Mouse (Mus musculus) midbrain, embryonic 11.5 days (tissue): ENCODE measurements around the gene Cdc25b. TPM values are rescaled to one million over a fixed set of nuclear protein-coding genes. Genes with fewer than 3 reads are reported as not detected.

Experiments
- ATAC-seq: fragments of 200-750 bp; cut with Nextera tagmentation; 2 replicates; pipeline ENCODE4 v1.8.0; 2017; ENCODE audit warnings: moderate TSS enrichment, moderate library complexity; ENCODE audit not compliant: low FRiP score
- DNase-seq: peaks from one replicate; pipeline ENCODE4 v3.0.0; 2015; ENCODE audit warnings: low spot score; ENCODE audit errors: missing footprints
- H3K27ac ChIP-seq: fragments of 300-500 bp; sonication (generic); 2 replicates; pipeline ENCODE4 v1.5.1; 2014; ENCODE audit warnings: low read depth, low read length
- H3K27me3 ChIP-seq: fragments of 300-500 bp; sonication (generic); 2 replicates; pipeline ENCODE4 v1.6.1; 2014; ENCODE audit warnings: mild to moderate bottlenecking, low read length, moderate library complexity, mixed read lengths; ENCODE audit not compliant: control insufficient read depth, insufficient read depth
- H3K36me3 ChIP-seq: fragments of 300-500 bp; sonication (generic); 2 replicates; pipeline ENCODE4 v1.6.1; 2014; ENCODE audit warnings: mild to moderate bottlenecking, low read length, moderate library complexity, mixed read lengths; ENCODE audit not compliant: control insufficient read depth, insufficient read depth
- H3K4me1 ChIP-seq: fragments of 300-500 bp; sonication (generic); 2 replicates; pipeline ENCODE4 v1.6.1; 2014; ENCODE audit warnings: low read length; ENCODE audit not compliant: control insufficient read depth, insufficient read depth
- H3K4me2 ChIP-seq: fragments of 300-500 bp; sonication (generic); 2 replicates; pipeline ENCODE4 v1.6.1; 2014; ENCODE audit warnings: mild to moderate bottlenecking, moderate library complexity
- H3K4me3 ChIP-seq: fragments of 300-500 bp; sonication (generic); 2 replicates; pipeline ENCODE4 v1.5.1; 2014; ENCODE audit warnings: low read depth, low read length
- H3K9ac ChIP-seq: fragments of 300-500 bp; sonication (generic); 2 replicates; pipeline ENCODE4 v1.6.1; 2014; ENCODE audit warnings: low read length
- H3K9me3 ChIP-seq: fragments of 300-500 bp; sonication (generic); 2 replicates; pipeline ENCODE4 v1.6.1; 2016; ENCODE audit warnings: low read length; ENCODE audit not compliant: control insufficient read depth
- WGBS: fragments of 180-500 bp; shearing (Covaris S2); extraction: QIAGEN DNeasy Blood & Tissue Kit; methylation state at CpG from one replicate; pipeline ENCODE4 v1.1.7; 2014; 5-methylcytosine and 5-hydroxymethylcytosine counted together
- polyA plus RNA-seq: library from polyadenylated mRNA; unstranded; fragments of >200 nt; fragmentation: Nextera tagmentation; extraction: Ambion mirVana; gene quantifications from 2 replicates; pipeline ENCODE4 v1.2.1, GENCODE M21; 2014

The Cdc25b gene
- polyA plus RNA-seq, 1 experiment from 2014 or later, result 130 TPM

DNA sequence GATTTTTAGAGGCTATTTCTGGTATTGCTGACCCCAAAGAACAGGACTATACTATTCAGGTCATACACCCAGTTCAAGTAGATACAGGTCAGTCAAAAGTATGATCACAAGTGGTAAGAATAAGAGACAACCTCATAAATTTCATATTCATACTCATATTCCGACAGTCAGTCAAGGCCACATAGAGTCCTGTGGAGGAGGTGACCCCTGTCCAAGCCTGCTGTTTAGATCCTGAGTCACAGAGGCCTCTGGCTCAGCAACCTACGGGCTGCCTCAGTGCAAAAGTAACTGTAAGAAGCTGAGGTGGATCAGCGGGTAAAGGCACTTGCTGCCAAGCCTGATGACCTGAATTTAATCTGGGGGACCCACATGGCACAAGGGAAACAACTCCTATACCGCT lies 32.7 kb upstream of the Cdc25b start:
- Histone ChIP-seq H3K4me3 (no peak overlapping the region), H3K4me2 (no peak overlapping the region), H3K27me3 (no peaks in the 10 kb centered on the region), H3K9ac (no peak overlapping the region), H3K9me3 (no peaks in the 10 kb centered on the region), H3K27ac (no peak overlapping the region), H3K4me1 (peaks cover 13% of the 10 kb centered on the region), H3K36me3 (peaks cover 13% of the 10 kb centered on the region)
- peak; percentile 66 for DNase-seq
- no peak for ATAC-seq
- 94% methylated on average over 4 of the region's 4 CpGs for WGBS

DNA sequence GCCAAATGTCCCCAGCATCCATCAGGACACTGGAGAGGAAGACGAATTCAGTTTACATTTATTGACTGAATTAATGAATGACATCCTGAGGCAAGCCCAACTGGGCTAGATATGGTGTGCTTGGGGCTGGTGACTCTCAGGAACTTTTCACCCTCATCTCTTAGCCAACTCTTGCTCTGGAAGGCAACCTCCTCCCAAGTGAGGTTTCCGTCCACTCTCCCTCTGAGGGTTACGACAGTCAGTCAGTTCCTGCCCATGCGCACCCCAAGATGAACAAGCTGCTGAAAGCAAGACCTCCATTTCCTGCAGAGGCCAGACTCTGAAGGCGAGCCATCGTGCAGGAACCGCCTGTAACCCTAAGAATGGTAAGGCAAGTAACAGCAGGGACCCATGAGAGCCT lies 29.8 kb upstream of the Cdc25b start:
- Histone ChIP-seq H3K9ac (no peak overlapping the region), H3K36me3 (peaks cover 5% of the 10 kb centered on the region; the same call in 1 of the 2 replicates), H3K27ac (no peak overlapping the region), H3K4me3 (no peak overlapping the region), H3K4me1 (peaks cover 20% of the 10 kb centered on the region), H3K9me3 (no peaks in the 10 kb centered on the region), H3K4me2 (no peak overlapping the region), H3K27me3 (no peaks in the 10 kb centered on the region)
- 97% methylated on average over 7 of the region's 7 CpGs for WGBS
- no peak for DNase-seq
- ATAC-seq, result no peak

DNA sequence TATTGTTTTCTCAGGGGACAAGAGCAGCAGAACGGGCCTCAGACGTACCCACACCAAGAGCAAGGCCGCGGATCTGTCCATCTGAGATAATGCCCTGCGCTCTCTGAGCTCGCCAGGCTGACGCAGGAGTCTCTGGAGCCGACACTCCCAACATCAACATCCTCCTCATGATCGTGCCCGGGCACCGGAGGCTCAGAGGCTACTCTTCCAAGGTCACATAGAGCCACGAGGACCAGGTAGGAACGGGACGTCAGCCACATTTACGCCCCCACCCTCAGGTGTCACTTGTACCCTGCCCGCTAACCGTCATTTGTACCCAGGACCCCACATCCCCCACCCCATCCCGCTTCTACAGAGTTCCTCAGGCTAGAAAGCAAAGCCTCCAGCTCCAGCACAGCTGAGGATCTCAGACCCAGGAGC lies 27.2 kb upstream of the Cdc25b start:
- no peaks in the 10 kb centered on the region for H3K36me3 ChIP-seq
- H3K27me3 ChIP-seq, result no peaks in the 10 kb centered on the region
- no peak for DNase-seq
- peak overlapping the region; percentile 69 for H3K9ac ChIP-seq
- H3K4me3 ChIP-seq, result peak overlapping the region; percentile 63
- no peaks in the 10 kb centered on the region for H3K9me3 ChIP-seq
- ATAC-seq, result peak; percentile 74
- peak overlapping the region; percentile 85 for H3K4me2 ChIP-seq
- H3K27ac ChIP-seq, result peak overlapping the region; percentile 32; the same call in 1 of the 2 replicates
- peaks cover 20% of the 10 kb centered on the region for H3K4me1 ChIP-seq
- under 1% methylated on average over 18 of the region's 18 CpGs for WGBS

- peak; percentile 99 for DNase-seq
- under 1% methylated on average over 54 of the region's 54 CpGs for WGBS
- H3K27me3 ChIP-seq, result no peaks in the 10 kb centered on the region
- H3K9me3 ChIP-seq, result no peaks in the 10 kb centered on the region
- peak within 1 kb of the TSS; percentile 72 for H3K9ac ChIP-seq
- no peaks in the 10 kb centered on the region for H3K36me3 ChIP-seq
- H3K27ac ChIP-seq, result peak within 1 kb of the TSS; percentile 90
- H3K4me2 ChIP-seq, result peak within 1 kb of the TSS; percentile 85
- peak within 1 kb of the TSS; percentile 63 for H3K4me3 ChIP-seq
- peak; percentile 97 for ATAC-seq
- H3K4me1 ChIP-seq, result peaks cover 20% of the 10 kb centered on the region
These were observed 26.7 kb upstream of the Cdc25b start, which contains the start of gene 1700037H04Rik for GRCm38 (mm10) chr2:131159938-131160581. TSS of gene 1700037H04Rik (minus strand) at chr2:131160081.

DNA sequence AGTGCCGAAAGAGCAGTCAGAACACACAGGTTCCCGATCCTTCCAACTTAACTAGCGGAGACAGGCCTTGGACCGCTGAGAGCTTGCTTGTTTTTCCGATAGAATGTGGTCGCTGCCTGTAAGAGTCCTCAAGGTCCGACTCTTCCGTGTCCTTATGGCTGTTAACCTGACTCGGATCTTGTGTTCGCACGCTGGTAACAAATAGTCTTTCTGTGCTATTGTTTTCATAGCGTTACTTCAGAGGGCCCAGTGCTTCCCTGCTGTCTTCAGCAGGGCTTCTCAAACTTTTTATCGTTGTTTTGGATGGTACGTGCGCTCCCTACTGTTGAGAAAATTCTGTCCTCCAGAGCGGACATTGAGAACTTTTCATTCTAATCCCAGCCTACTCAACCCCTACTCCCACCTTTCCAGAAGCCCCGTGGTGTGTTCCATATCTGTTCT lies 26.1 kb upstream of the Cdc25b start:
- Histone ChIP-seq H3K9me3 (no peaks in the 10 kb centered on the region), H3K36me3 (no peaks in the 10 kb centered on the region), H3K4me3 (peak overlapping the region; percentile 63), H3K4me2 (peak overlapping the region; percentile 68), H3K4me1 (peaks cover 20% of the 10 kb centered on the region), H3K27ac (peak overlapping the region; percentile 90), H3K27me3 (no peaks in the 10 kb centered on the region), H3K9ac (peak overlapping the region; percentile 72)
- 1% methylated on average over 17 of the region's 17 CpGs for WGBS
- DNase-seq, result no peak
- ATAC-seq, result no peak

- Histone ChIP-seq H3K4me1 (peaks cover 8% of the 10 kb centered on the region), H3K4me2 (no peak overlapping the region), H3K27ac (no peak overlapping the region), H3K9me3 (no peaks in the 10 kb centered on the region), H3K27me3 (no peaks in the 10 kb centered on the region), H3K4me3 (no peak overlapping the region), H3K9ac (no peak overlapping the region), H3K36me3 (no peaks in the 10 kb centered on the region)
- ATAC-seq, result no peak
- DNase-seq, result no peak
- 71% methylated on average over 7 of the region's 7 CpGs for WGBS
These were observed 22.8 kb upstream of the Cdc25b start for GRCm38 (mm10) chr2:131163924-131164323.

DNA sequence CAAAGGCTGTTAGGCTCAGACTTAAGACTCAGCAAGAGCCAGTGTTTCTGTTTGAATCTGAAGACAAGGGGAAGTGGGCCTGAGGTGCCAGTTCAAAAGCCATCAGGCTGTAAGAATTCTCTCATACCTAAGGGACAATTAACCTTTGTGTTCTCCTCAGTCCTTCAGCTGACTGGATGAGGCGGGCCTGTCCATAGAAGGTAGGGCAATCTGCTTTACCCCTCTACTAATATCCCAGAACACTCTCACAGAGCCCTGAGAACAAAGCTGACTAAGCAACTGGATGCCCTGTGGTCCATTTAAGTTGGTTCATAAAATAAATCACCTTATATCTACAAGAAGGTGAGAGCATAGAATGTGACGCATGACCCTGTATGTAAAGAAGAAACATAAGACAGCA lies 20.6 kb upstream of the Cdc25b start:
- Histone ChIP-seq H3K4me3 (no peak overlapping the region), H3K4me2 (no peak overlapping the region), H3K36me3 (no peaks in the 10 kb centered on the region), H3K9me3 (no peaks in the 10 kb centered on the region), H3K9ac (no peak overlapping the region), H3K27me3 (peaks cover 8% of the 10 kb centered on the region), H3K4me1 (0 out of 2 replicates have a peak, but pooled peaks cover 2% of the 10 kb centered on the region), H3K27ac (no peak overlapping the region)
- DNase-seq, result no peak
- no peak for ATAC-seq
- 89% methylated on average over 2 of the region's 2 CpGs for WGBS

DNA sequence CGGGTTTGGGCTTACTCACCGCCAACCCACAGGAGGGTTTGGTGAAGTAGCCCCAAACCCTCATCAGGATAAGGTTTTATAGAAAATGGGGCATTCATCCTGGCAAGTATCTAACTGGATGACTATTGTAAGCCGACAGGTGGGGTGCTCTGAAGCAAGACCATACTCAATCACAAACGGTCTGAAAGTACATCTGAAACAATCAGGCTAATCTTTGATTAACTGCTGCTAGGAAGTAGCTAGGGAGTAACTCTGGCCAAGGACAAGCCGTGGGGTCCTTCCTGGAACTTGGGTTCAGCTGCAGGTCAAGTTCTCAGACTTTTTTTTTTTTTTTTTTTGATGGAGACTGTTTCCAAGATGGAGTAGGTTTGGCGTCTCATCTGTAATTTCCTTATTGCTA lies 18.8 kb upstream of the Cdc25b start:
- DNase-seq (no peak), ATAC-seq (no peak)
- Histone ChIP-seq H3K36me3 (no peaks in the 10 kb centered on the region), H3K4me2 (no peak overlapping the region), H3K4me3 (no peak overlapping the region), H3K27ac (no peak overlapping the region), H3K4me1 (peaks cover 9% of the 10 kb centered on the region), H3K9me3 (no peaks in the 10 kb centered on the region), H3K9ac (no peak overlapping the region), H3K27me3 (peaks cover 26% of the 10 kb centered on the region)
- WGBS, result 89% methylated on average over 6 of the region's 6 CpGs

DNA sequence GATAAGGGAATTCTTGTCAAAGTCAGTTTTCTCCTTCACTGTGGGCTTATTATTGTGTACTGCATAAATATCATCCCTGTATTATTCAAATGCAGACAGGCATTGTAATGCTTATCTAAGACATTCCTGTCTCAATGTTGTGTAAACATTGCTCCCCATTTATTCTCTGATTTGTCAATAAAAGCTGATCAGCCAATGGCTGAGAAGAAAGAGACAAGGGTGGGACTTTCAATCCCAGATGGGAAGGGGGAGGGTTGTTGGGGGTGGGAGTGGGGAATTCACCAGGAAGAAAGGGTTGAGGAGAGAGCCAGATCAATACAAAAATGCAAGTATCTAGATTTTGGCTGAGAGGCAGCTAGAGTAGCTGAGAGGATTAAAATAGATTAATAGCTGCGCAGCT lies 17.8 kb upstream of the Cdc25b start:
- Histone ChIP-seq H3K4me2 (no peak overlapping the region), H3K4me3 (no peak overlapping the region), H3K4me1 (peaks cover 9% of the 10 kb centered on the region), H3K9me3 (no peaks in the 10 kb centered on the region), H3K27ac (no peak overlapping the region), H3K9ac (no peak overlapping the region), H3K36me3 (no peaks in the 10 kb centered on the region), H3K27me3 (peaks cover 28% of the 10 kb centered on the region)
- ATAC-seq (peak; percentile 35; the same call in 1 of the 2 replicates), DNase-seq (no peak)
- WGBS, result 79% methylated on average over 1 of the region's 1 CpGs
